Mouse (Mus musculus) MEL (cell line): ENCODE measurements around the gene Xkr8. TPM values are rescaled to one million over a fixed set of nuclear protein-coding genes. Genes with fewer than 3 reads are reported as not detected.

ENCODE experiments used
- DNase-seq: peaks from one replicate; pipeline ENCODE4 v3.0.0; 2011; ENCODE audit warnings: low read depth, low spot score
- H3K27ac ChIP-seq: 2 replicates; pipeline ENCODE4 v1.5.1; 2012; ENCODE audit warnings: low read depth, mild to moderate bottlenecking, control low read depth, low read length, moderate library complexity; ENCODE audit not compliant: control insufficient read depth
- H3K27me3 ChIP-seq, 2 experiments: fragments of 150-350 bp in 1 of 2; sonication (generic) in 1 of 2; 2 replicates each; pipeline ENCODE4 v1.6.1; 2012; ENCODE audit warnings: low read length in 2 of 2, mild to moderate bottlenecking in 2 of 2, improper control_type of control experiment in 1 of 2, moderate library complexity in 1 of 2; ENCODE audit not compliant: insufficient read depth in 2 of 2, control insufficient read depth in 1 of 2
- H3K36me3 ChIP-seq, 2 experiments: 2 replicates each; pipeline ENCODE4 v1.6.1; 2012 to 2014; ENCODE audit warnings: low read length in 2 of 2, improper control_type of control experiment in 1 of 2, inconsistent platforms in 1 of 2, mild to moderate bottlenecking in 1 of 2; ENCODE audit not compliant: insufficient read depth in 2 of 2, control insufficient read depth in 1 of 2
- H3K4me1 ChIP-seq, 2 experiments: fragments of 150-350 bp in 1 of 2; sonication (generic) in 1 of 2; 2 replicates each; pipeline ENCODE4 v1.6.1; 2012; ENCODE audit warnings: low read length in 2 of 2, improper control_type of control experiment in 1 of 2, mild to moderate bottlenecking in 1 of 2; ENCODE audit not compliant: insufficient read depth in 2 of 2, control insufficient read depth in 1 of 2
- H3K4me3 ChIP-seq, 2 experiments: fragments of 150-350 bp in 1 of 2; sonication (generic) in 1 of 2; 2 replicates each; pipeline ENCODE4 v1.5.1; 2012; ENCODE audit warnings: low read depth in 2 of 2, low read length in 2 of 2, mild to moderate bottlenecking in 2 of 2, moderate library complexity in 2 of 2, control low read depth in 1 of 2, improper control_type of control experiment in 1 of 2; ENCODE audit not compliant: control insufficient read depth in 1 of 2, insufficient read depth in 1 of 2
- H3K79me2 ChIP-seq: 2 replicates; pipeline ENCODE4 v1.6.1; 2012; ENCODE audit warnings: mild to moderate bottlenecking, low read length, moderate library complexity; ENCODE audit not compliant: control insufficient read depth, poor library complexity, insufficient read depth
- H3K9ac ChIP-seq: 2 replicates; pipeline ENCODE4 v1.6.1; 2012; ENCODE audit warnings: low read depth, mild to moderate bottlenecking, control low read depth, low read length, moderate library complexity; ENCODE audit not compliant: control insufficient read depth, poor library complexity, severe bottlenecking
- H3K9me3 ChIP-seq: fragments of 150-350 bp; sonication (generic); replicated peaks from 2 replicates; pipeline ENCODE4 v1.6.1; 2012; ENCODE audit warnings: mild to moderate bottlenecking, low read length, improper control_type of control experiment, moderate library complexity; ENCODE audit not compliant: insufficient read depth
- BHLHE40 ChIP-seq: IDR thresholded peaks from 2 replicates; pipeline ENCODE4 v1.6.1; 2012; ENCODE audit warnings: low read depth, mild to moderate bottlenecking, inconsistent platforms, low read length, improper control_type of control experiment, borderline replicate concordance
- CTCF ChIP-seq, 3 experiments: IDR thresholded peaks in 2 of 3; conservative IDR thresholded peaks in 1 of 3; 2 replicates each; pipeline ENCODE4 v1.5.1; 2011 to 2012; ENCODE audit warnings: low read length in 3 of 3, low read depth in 2 of 3, mild to moderate bottlenecking in 2 of 3, improper control_type of control experiment in 1 of 3, inconsistent platforms in 1 of 3, mixed read lengths in 1 of 3, moderate library complexity in 1 of 3; ENCODE audit not compliant: control insufficient read depth in 1 of 3, insufficient read depth in 1 of 3, poor library complexity in 1 of 3, severe bottlenecking in 1 of 3
- E2F4 ChIP-seq: IDR thresholded peaks from 2 replicates; pipeline ENCODE4 v1.6.1; 2011; ENCODE audit warnings: low read depth, low read length, improper control_type of control experiment, borderline replicate concordance
- EP300 ChIP-seq, 2 experiments: IDR thresholded peaks; 2 replicates each; pipeline ENCODE4 v1.6.1; 2011; ENCODE audit warnings: improper control_type of control experiment in 2 of 2, low read length in 2 of 2, low read depth in 1 of 2, mild to moderate bottlenecking in 1 of 2
- ETS1 ChIP-seq: IDR thresholded peaks from 2 replicates; pipeline ENCODE4 v1.6.1; 2012; ENCODE audit warnings: low read depth, mild to moderate bottlenecking, inconsistent platforms, low read length, improper control_type of control experiment, moderate library complexity
- GABPA ChIP-seq: IDR thresholded peaks from 2 replicates; pipeline ENCODE4 v1.6.1; 2012; ENCODE audit warnings: low read depth, mild to moderate bottlenecking, inconsistent platforms, low read length, improper control_type of control experiment, moderate library complexity
- JUND ChIP-seq: IDR thresholded peaks from 2 replicates; pipeline ENCODE4 v1.6.1; 2011; ENCODE audit warnings: low read depth, mild to moderate bottlenecking, improper control_type of control experiment, low read length
- MAFK ChIP-seq: IDR thresholded peaks from 2 replicates; pipeline ENCODE4 v1.6.1; 2011; ENCODE audit warnings: low read depth, mild to moderate bottlenecking, low read length, improper control_type of control experiment, borderline replicate concordance
- MAX ChIP-seq: IDR thresholded peaks from 2 replicates; pipeline ENCODE4 v1.6.1; 2011; ENCODE audit warnings: low read length, improper control_type of control experiment
- MXI1 ChIP-seq: IDR thresholded peaks from 2 replicates; pipeline ENCODE4 v1.6.1; 2011; ENCODE audit warnings: mild to moderate bottlenecking, low read depth, low read length, improper control_type of control experiment
- MYC ChIP-seq: IDR thresholded peaks from 2 replicates; pipeline ENCODE4 v1.6.1; 2011; ENCODE audit warnings: low read depth, mild to moderate bottlenecking, low read length, improper control_type of control experiment, moderate library complexity
- RCOR1 ChIP-seq: IDR thresholded peaks from 2 replicates; pipeline ENCODE4 v1.6.1; 2012; ENCODE audit warnings: low read depth, mild to moderate bottlenecking, inconsistent platforms, low read length, improper control_type of control experiment
- SIN3A ChIP-seq: IDR thresholded peaks from 2 replicates; pipeline ENCODE4 v1.6.1; 2012; ENCODE audit warnings: low read length, improper control_type of control experiment, inconsistent platforms
- SMC3 ChIP-seq: IDR thresholded peaks from 2 replicates; pipeline ENCODE4 v1.6.1; 2011; ENCODE audit warnings: low read depth, low read length, improper control_type of control experiment
- TCF12 ChIP-seq: IDR thresholded peaks from 2 replicates; pipeline ENCODE4 v1.6.1; 2014; ENCODE audit warnings: low read depth, mild to moderate bottlenecking, inconsistent platforms, low read length, improper control_type of control experiment, moderate library complexity
- USF1 ChIP-seq: IDR thresholded peaks from 2 replicates; pipeline ENCODE4 v1.6.1; 2014; ENCODE audit warnings: low read depth, mild to moderate bottlenecking, inconsistent platforms, low read length, improper control_type of control experiment, moderate library complexity
- ZC3H11A ChIP-seq: IDR thresholded peaks from 2 replicates; pipeline ENCODE4 v1.6.1; 2012; ENCODE audit warnings: low read depth, mild to moderate bottlenecking, inconsistent platforms, low read length, improper control_type of control experiment
- ZKSCAN1 ChIP-seq: IDR thresholded peaks from 2 replicates; pipeline ENCODE4 v1.6.1; 2012; ENCODE audit warnings: low read depth, mild to moderate bottlenecking, inconsistent platforms, low read length, improper control_type of control experiment, moderate library complexity
- ZMIZ1 ChIP-seq: IDR thresholded peaks from 2 replicates; pipeline ENCODE4 v1.6.1; 2012; ENCODE audit warnings: low read depth, mild to moderate bottlenecking, inconsistent platforms, low read length, improper control_type of control experiment, moderate library complexity
- polyA plus RNA-seq, 2 experiments: library from polyadenylated mRNA; stranded (reverse) in 1 of 2; unstranded in 1 of 2; fragments of >175 nt in 1 of 2; fragments of >200 nt in 1 of 2; gene quantifications; 2 replicates each; pipeline versions ENCODE4 v1.2.1 to v1.2.4; 2012; ENCODE audit warnings: low replicate concordance in 2 of 2, low read depth in 1 of 2; ENCODE audit not compliant: insufficient read length in 2 of 2, insufficient read depth in 1 of 2, missing spikeins in 1 of 2
- total RNA-seq: library from RNA; depleted of rRNA; stranded (reverse); fragments of 300-350 nt; gene quantifications from 2 replicates; pipeline ENCODE4 v1.2.3, GENCODE M21; 2012

Xkr8 gene
- total and polyA plus RNA-seq, 3 experiments, result 2.8 to 3.9 TPM; not detected in 1

DNA sequence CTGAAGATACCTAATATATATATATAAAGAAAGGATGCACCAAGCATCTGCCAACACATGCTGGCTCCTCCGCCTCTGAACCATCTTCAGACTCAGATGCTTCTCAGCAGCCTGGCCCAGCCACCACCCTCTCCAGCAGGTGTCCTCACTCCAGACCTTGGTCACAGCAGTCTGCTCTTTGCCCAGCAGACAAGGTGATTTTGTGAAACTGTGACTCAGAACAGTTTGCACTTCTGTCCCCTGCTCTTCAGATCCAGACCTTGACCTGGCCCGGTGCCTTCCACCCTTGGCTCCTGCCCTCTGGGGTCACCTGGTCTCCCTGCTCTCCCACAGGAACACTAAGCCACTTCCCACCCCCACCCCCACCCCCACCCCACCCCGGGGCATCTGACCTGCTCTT, 3.5 kb upstream of the Xkr8 start:
- peaks cover 0 to 11% of the 10 kb centered on the region in 2 experiments; a peak in 2 of 4 replicates for H3K36me3 ChIP-seq
- no peaks in the 10 kb centered on the region for H3K9me3 ChIP-seq
- DNase-seq, result no peak
- H3K79me2 ChIP-seq, result no peaks in the 10 kb centered on the region
- no peaks in the 10 kb centered on the region for H3K27me3 ChIP-seq
- TF ChIP-seq ZKSCAN1 (no peak), CTCF (IDR thresholded peaks at IDR 0.05 in 2 of 3, conservative IDR thresholded peaks at IDR 0.05 in 1 of 3; ENCODE audit: control insufficient read depth in 1 of 3, insufficient read depth in 1 of 3, low read depth in 2 of 3, low read length in 3 of 3, poor library complexity in 1 of 3, severe bottlenecking in 1 of 3) (peak in 1 of 3 experiments; percentile 25; a peak in 2 of 6 replicates), JUND (no peak), SMC3 (peak; percentile 44)
- H3K9ac ChIP-seq, result no peak overlapping the region
- H3K27ac ChIP-seq, result no peak overlapping the region
- no peak overlapping the region for H3K4me3 ChIP-seq
- H3K4me1 ChIP-seq, result peaks cover 0 to 13% of the 10 kb centered on the region in 2 experiments; a peak in 3 of 4 replicates

DNA sequence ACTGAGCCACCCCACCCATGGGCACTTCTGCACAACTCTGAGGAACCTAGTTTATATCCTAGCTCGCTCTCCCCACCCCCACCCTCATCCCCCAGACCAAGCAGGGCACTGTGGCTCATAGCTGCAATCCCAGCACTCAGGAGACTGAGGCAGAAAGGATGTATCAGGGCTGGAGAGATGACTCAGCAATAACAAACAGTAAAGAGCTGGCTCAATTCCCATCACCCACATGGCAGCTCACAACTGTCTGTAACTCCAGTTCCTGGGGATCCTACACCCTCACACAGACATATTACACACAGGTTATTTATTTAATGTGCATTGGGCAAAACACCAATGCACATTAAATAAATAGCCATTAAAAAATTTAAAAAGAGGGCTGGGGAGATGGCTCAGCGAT, 3.0 kb upstream of the Xkr8 start:
- H3K9me3 ChIP-seq, result no peaks in the 10 kb centered on the region
- H3K27ac ChIP-seq, result no peak overlapping the region
- DNase-seq, result peak; percentile 75
- peaks cover 0 to 13% of the 10 kb centered on the region in 2 experiments; a peak in 3 of 4 replicates for H3K4me1 ChIP-seq
- H3K9ac ChIP-seq, result no peak overlapping the region
- H3K27me3 ChIP-seq, result no peaks in the 10 kb centered on the region
- H3K4me3 ChIP-seq, result no peak overlapping the region
- H3K36me3 ChIP-seq, result peaks cover 0 to 11% of the 10 kb centered on the region in 2 experiments; a peak in 2 of 4 replicates
- TF ChIP-seq E2F4 (no peak), TCF12 (no peak), ZMIZ1 (no peak), MYC (peak; percentile 70; the same call in 1 of the 2 replicates), MAX (peak; percentile 57; the same call in 1 of the 2 replicates), ETS1 (peak; percentile 64; the same call in 1 of the 2 replicates), MXI1 (peak; percentile 90), EP300 (IDR thresholded peaks at IDR 0.05; ENCODE audit: low read depth in 1 of 2, low read length in 2 of 2) (peak in 1 of 2 experiments; percentile 21; a peak in 1 of 4 replicates), GABPA (peak; percentile 67; the same call in 1 of the 2 replicates), JUND (no peak), ZC3H11A (no peak), RCOR1 (peak; percentile 9; the same call in 1 of the 2 replicates), USF1 (no peak), MAFK (peak; percentile 89; the same call in 1 of the 2 replicates), SIN3A (peak; percentile 66), BHLHE40 (no peak)
- no peaks in the 10 kb centered on the region for H3K79me2 ChIP-seq
